Mouse (Mus musculus): Measurements from ENCODE around the gene Asic2. TPM values are rescaled to one million over a fixed set of nuclear protein-coding genes. Genes with fewer than 3 reads are reported as not detected.

Gene Asic2
- polyA plus RNA-seq, 1 experiment from 2014 or later = 0.21 TPM

GRCm38 (mm10) chr11:81411251-81411650, 557.0 kb downstream of the Asic2 start:
- Histone ChIP-seq H3K36me3 (ENCODE audit: control insufficient read depth, insufficient read depth, low read length) (no peaks in the 10 kb centered on the region), H3K27ac (ENCODE audit: low read depth, low read length) (no peak overlapping the region), H3K27me3 (ENCODE audit: control insufficient read depth, insufficient read depth, low read length) (no peaks in the 10 kb centered on the region), H3K9ac (ENCODE audit: low read depth, low read length) (no peak overlapping the region), H3K4me1 (ENCODE audit: control insufficient read depth, insufficient read depth, low read length) (no peaks in the 10 kb centered on the region), H3K9me3 (replicated peaks; ENCODE audit: control insufficient read depth, low read length) (no peaks in the 10 kb centered on the region), H3K4me3 (ENCODE audit: low read depth, low read length) (no peak overlapping the region), H3K4me2 (no peak overlapping the region)
- WGBS (ENCODE audit: insufficient replicate concordance) = 36% methylated on average over 4 of the region's 4 CpGs
- ATAC-seq (replicated peaks; ENCODE audit: insufficient number of reproducible peaks, low FRiP score, low TSS enrichment) = no peak

GRCm38 (mm10) chr11:81405951-81406350, 562.3 kb downstream of the Asic2 start:
- Histone ChIP-seq H3K4me1 (ENCODE audit: control insufficient read depth, insufficient read depth, low read length) (peaks cover 2% of the 10 kb centered on the region; the same call in 1 of the 2 replicates), H3K27me3 (ENCODE audit: control insufficient read depth, insufficient read depth, low read length) (no peaks in the 10 kb centered on the region), H3K4me3 (ENCODE audit: low read depth, low read length) (no peak overlapping the region), H3K27ac (ENCODE audit: low read depth, low read length) (no peak overlapping the region), H3K36me3 (ENCODE audit: control insufficient read depth, insufficient read depth, low read length) (no peaks in the 10 kb centered on the region), H3K9me3 (replicated peaks; ENCODE audit: control insufficient read depth, low read length) (no peaks in the 10 kb centered on the region), H3K9ac (ENCODE audit: low read depth, low read length) (no peak overlapping the region), H3K4me2 (no peak overlapping the region)
- no peak for ATAC-seq (replicated peaks; ENCODE audit: insufficient number of reproducible peaks, low FRiP score, low TSS enrichment)
- WGBS (ENCODE audit: insufficient replicate concordance) = 95% methylated on average over 2 of the region's 2 CpGs

DNA sequence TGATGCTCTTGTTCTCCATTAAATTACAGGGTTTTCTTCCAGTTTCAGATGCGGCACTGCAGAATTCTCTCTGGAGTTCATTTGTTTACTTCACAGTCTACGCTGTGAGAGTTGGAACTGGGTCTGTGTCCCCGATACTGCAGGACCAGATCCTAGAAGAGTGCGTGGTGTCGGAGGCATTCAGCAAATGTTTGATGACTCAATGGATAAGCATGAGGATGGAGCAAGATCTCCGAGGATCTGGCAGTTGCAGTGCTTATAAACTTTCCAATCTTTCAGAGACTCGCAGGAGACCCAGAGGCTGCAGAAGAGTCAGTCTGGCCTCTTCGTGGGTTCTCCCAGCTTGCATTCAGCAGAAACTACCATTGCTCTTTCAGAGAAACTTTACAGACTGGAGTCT, 566.0 kb downstream of the Asic2 start:
- no peaks in the 10 kb centered on the region for H3K9me3 ChIP-seq (replicated peaks; ENCODE audit: control insufficient read depth, low read length)
- H3K4me3 ChIP-seq (ENCODE audit: low read depth, low read length) = no peak overlapping the region
- no peaks in the 10 kb centered on the region for H3K36me3 ChIP-seq (ENCODE audit: control insufficient read depth, insufficient read depth, low read length)
- H3K27me3 ChIP-seq (ENCODE audit: control insufficient read depth, insufficient read depth, low read length) = no peaks in the 10 kb centered on the region
- peaks cover 5% of the 10 kb centered on the region; the same call in 1 of the 2 replicates for H3K4me1 ChIP-seq (ENCODE audit: control insufficient read depth, insufficient read depth, low read length)
- no peak for ATAC-seq (replicated peaks; ENCODE audit: insufficient number of reproducible peaks, low FRiP score, low TSS enrichment)
- 75% methylated on average over 8 of the region's 8 CpGs for WGBS (ENCODE audit: insufficient replicate concordance)
- no peak overlapping the region for H3K4me2 ChIP-seq
- no peak overlapping the region for H3K9ac ChIP-seq (ENCODE audit: low read depth, low read length)
- no peak overlapping the region for H3K27ac ChIP-seq (ENCODE audit: low read depth, low read length)

GRCm38 (mm10) chr11:81392855-81393254, 575.4 kb downstream of the Asic2 start:
- no peaks in the 10 kb centered on the region for H3K27me3 ChIP-seq (ENCODE audit: control insufficient read depth, insufficient read depth, low read length)
- no peaks in the 10 kb centered on the region for H3K36me3 ChIP-seq (ENCODE audit: control insufficient read depth, insufficient read depth, low read length)
- H3K4me1 ChIP-seq (ENCODE audit: control insufficient read depth, insufficient read depth, low read length) = no peaks in the 10 kb centered on the region
- no peak overlapping the region for H3K27ac ChIP-seq (ENCODE audit: low read depth, low read length)
- no peak overlapping the region for H3K4me3 ChIP-seq (ENCODE audit: low read depth, low read length)
- no peak for ATAC-seq (replicated peaks; ENCODE audit: insufficient number of reproducible peaks, low FRiP score, low TSS enrichment)
- 72% methylated on average over 9 of the region's 9 CpGs for WGBS (ENCODE audit: insufficient replicate concordance)
- H3K9me3 ChIP-seq (replicated peaks; ENCODE audit: control insufficient read depth, low read length) = no peaks in the 10 kb centered on the region
- no peak overlapping the region for H3K9ac ChIP-seq (ENCODE audit: low read depth, low read length)
- H3K4me2 ChIP-seq = no peak overlapping the region

DNA sequence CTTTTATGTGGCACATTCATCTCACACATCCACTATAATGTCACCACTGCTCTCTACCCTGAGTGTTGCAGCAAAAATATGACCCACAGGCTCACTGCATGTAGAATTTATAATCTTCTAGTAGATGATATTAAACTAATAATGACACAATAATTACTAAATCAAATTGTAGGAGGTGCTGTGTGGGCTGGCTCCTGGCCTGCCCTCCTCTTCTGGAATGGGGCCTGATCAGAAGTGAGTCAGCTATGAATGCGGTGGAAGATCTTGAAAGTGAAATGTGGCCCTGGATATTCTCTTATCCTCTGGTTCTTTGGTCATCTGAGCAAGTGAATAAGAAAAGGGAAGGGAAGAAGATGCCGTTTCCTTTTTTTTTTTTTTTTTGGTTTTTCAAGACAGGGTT, 582.1 kb downstream of the Asic2 start:
- no peaks in the 10 kb centered on the region for H3K36me3 ChIP-seq (ENCODE audit: control insufficient read depth, insufficient read depth, low read length)
- H3K27ac ChIP-seq (ENCODE audit: low read depth, low read length) = no peak overlapping the region
- no peaks in the 10 kb centered on the region for H3K9me3 ChIP-seq (replicated peaks; ENCODE audit: control insufficient read depth, low read length)
- WGBS (ENCODE audit: insufficient replicate concordance) = 69% methylated on average over 2 of the region's 2 CpGs
- H3K9ac ChIP-seq (ENCODE audit: low read depth, low read length) = no peak overlapping the region
- H3K4me3 ChIP-seq (ENCODE audit: low read depth, low read length) = no peak overlapping the region
- ATAC-seq (replicated peaks; ENCODE audit: insufficient number of reproducible peaks, low FRiP score, low TSS enrichment) = no peak
- H3K4me2 ChIP-seq = no peak overlapping the region
- H3K4me1 ChIP-seq (ENCODE audit: control insufficient read depth, insufficient read depth, low read length) = no peaks in the 10 kb centered on the region
- H3K27me3 ChIP-seq (ENCODE audit: control insufficient read depth, insufficient read depth, low read length) = no peaks in the 10 kb centered on the region

GRCm38 (mm10) chr11:81385547-81385946, 582.7 kb downstream of the Asic2 start:
- Histone ChIP-seq H3K4me1 (ENCODE audit: control insufficient read depth, insufficient read depth, low read length) (no peaks in the 10 kb centered on the region), H3K27me3 (ENCODE audit: control insufficient read depth, insufficient read depth, low read length) (no peaks in the 10 kb centered on the region), H3K4me2 (no peak overlapping the region), H3K9me3 (replicated peaks; ENCODE audit: control insufficient read depth, low read length) (no peaks in the 10 kb centered on the region), H3K27ac (ENCODE audit: low read depth, low read length) (no peak overlapping the region), H3K4me3 (ENCODE audit: low read depth, low read length) (no peak overlapping the region), H3K9ac (ENCODE audit: low read depth, low read length) (no peak overlapping the region), H3K36me3 (ENCODE audit: control insufficient read depth, insufficient read depth, low read length) (no peaks in the 10 kb centered on the region)
- no peak for ATAC-seq (replicated peaks; ENCODE audit: insufficient number of reproducible peaks, low FRiP score, low TSS enrichment)

GRCm38 (mm10) chr11:81374841-81375240, 593.4 kb downstream of the Asic2 start:
- no peak for ATAC-seq (replicated peaks; ENCODE audit: insufficient number of reproducible peaks, low FRiP score, low TSS enrichment)
- Histone ChIP-seq H3K9ac (ENCODE audit: low read depth, low read length) (no peak overlapping the region), H3K4me2 (no peak overlapping the region)

DNA sequence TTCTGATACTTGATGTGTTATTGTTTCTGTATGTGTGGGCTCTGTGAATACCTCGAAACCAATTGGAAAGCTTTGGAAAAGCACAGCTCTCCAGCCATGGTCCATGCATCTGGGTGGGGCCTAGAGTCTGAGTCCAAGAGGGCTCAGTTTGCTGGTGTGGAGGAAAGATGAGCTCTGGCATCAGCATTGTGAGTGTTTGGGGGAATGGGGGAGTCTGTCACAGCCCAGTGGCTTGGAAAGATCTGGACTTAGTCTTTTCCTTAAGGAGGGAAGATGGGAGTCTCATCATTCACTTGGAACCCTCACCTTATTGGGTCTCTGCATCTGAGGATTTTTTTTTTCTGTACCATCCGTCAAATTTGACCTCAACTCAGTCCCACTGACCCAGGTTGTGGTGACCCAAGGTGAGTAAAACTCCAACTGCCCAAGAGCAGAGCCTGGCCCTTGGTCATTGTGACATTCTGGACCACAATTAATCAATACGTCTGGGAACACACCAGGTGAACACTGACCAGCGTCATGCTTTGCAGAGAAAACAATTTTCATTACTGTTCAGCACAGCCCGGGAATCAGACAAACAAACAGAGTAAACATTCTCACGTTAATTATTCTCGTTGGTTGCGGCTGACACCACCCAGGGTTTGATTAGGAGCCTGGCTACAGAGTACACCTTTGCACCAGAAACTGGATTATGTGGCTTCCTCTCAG, 594.1 kb downstream of the Asic2 start:
- WGBS (ENCODE audit: insufficient replicate concordance) = 67% methylated on average over 8 of the region's 8 CpGs
- ATAC-seq (replicated peaks; ENCODE audit: insufficient number of reproducible peaks, low FRiP score, low TSS enrichment) = no peak
- no peaks in the 10 kb centered on the region for H3K9me3 ChIP-seq (replicated peaks; ENCODE audit: control insufficient read depth, low read length)
- H3K4me2 ChIP-seq = no peak overlapping the region
- no peaks in the 10 kb centered on the region for H3K4me1 ChIP-seq (ENCODE audit: control insufficient read depth, insufficient read depth, low read length)
- no peaks in the 10 kb centered on the region for H3K36me3 ChIP-seq (ENCODE audit: control insufficient read depth, insufficient read depth, low read length)
- no peak overlapping the region for H3K9ac ChIP-seq (ENCODE audit: low read depth, low read length)
- no peaks in the 10 kb centered on the region for H3K27me3 ChIP-seq (ENCODE audit: control insufficient read depth, insufficient read depth, low read length)
- H3K27ac ChIP-seq (ENCODE audit: low read depth, low read length) = no peak overlapping the region
- H3K4me3 ChIP-seq (ENCODE audit: low read depth, low read length) = no peak overlapping the region

More at GRCm38 (mm10) chr11:81374841-81375240, 593.4 kb downstream of the Asic2 start:
- Histone ChIP-seq H3K27ac (ENCODE audit: low read depth, low read length) (no peak overlapping the region), H3K36me3 (ENCODE audit: control insufficient read depth, insufficient read depth, low read length) (no peaks in the 10 kb centered on the region), H3K9me3 (replicated peaks; ENCODE audit: control insufficient read depth, low read length) (no peaks in the 10 kb centered on the region), H3K27me3 (ENCODE audit: control insufficient read depth, insufficient read depth, low read length) (no peaks in the 10 kb centered on the region), H3K4me1 (ENCODE audit: control insufficient read depth, insufficient read depth, low read length) (no peaks in the 10 kb centered on the region), H3K4me3 (ENCODE audit: low read depth, low read length) (no peak overlapping the region)

GRCm38 (mm10) chr11:81371545-81371944, 596.7 kb downstream of the Asic2 start:
- Histone ChIP-seq H3K36me3 (ENCODE audit: control insufficient read depth, insufficient read depth, low read length) (no peaks in the 10 kb centered on the region), H3K27me3 (ENCODE audit: control insufficient read depth, insufficient read depth, low read length) (no peaks in the 10 kb centered on the region), H3K9me3 (replicated peaks; ENCODE audit: control insufficient read depth, low read length) (no peaks in the 10 kb centered on the region), H3K9ac (ENCODE audit: low read depth, low read length) (no peak overlapping the region), H3K27ac (ENCODE audit: low read depth, low read length) (no peak overlapping the region), H3K4me3 (ENCODE audit: low read depth, low read length) (no peak overlapping the region), H3K4me2 (no peak overlapping the region), H3K4me1 (ENCODE audit: control insufficient read depth, insufficient read depth, low read length) (no peaks in the 10 kb centered on the region)
- ATAC-seq (replicated peaks; ENCODE audit: insufficient number of reproducible peaks, low FRiP score, low TSS enrichment) = no peak
- 52% methylated on average over 8 of the region's 8 CpGs for WGBS (ENCODE audit: insufficient replicate concordance)

Data from heart, embryonic 11.5 days (tissue).